Mouse (Mus musculus) CH12.LX (cell line): Measurements from ENCODE around the gene Tmem110. TPM values are rescaled to one million over a fixed set of nuclear protein-coding genes. Genes with fewer than 3 reads are reported as not detected.

Experiments
- DNase-seq: peaks from one replicate; pipeline ENCODE4 v3.0.0-alpha.2; 2013; ENCODE audit errors: extremely low read depth
- H3K27ac ChIP-seq: 2 replicates; pipeline ENCODE4 v1.5.1; 2012; ENCODE audit warnings: low read depth, mild to moderate bottlenecking, control low read depth, moderate library complexity; ENCODE audit not compliant: insufficient read depth
- H3K27me3 ChIP-seq: replicated peaks from 2 replicates; pipeline ENCODE3; 2012; ENCODE audit warnings: inconsistent platforms
- H3K36me3 ChIP-seq, 2 experiments: replicated peaks in 1 of 2; 2 replicates each; pipeline versions ENCODE3 to v1.6.1; 2012; ENCODE audit warnings: inconsistent platforms in 1 of 2, low read length in 1 of 2, mild to moderate bottlenecking in 1 of 2, mixed read lengths in 1 of 2, moderate library complexity in 1 of 2; ENCODE audit not compliant: control insufficient read depth in 1 of 2, insufficient read depth in 1 of 2
- H3K4me1 ChIP-seq, 2 experiments: 2 replicates each; pipeline ENCODE4 v1.6.1; 2012; ENCODE audit warnings: inconsistent platforms in 1 of 2, moderate library complexity in 1 of 2; ENCODE audit not compliant: insufficient read depth in 2 of 2, control insufficient read depth in 1 of 2
- H3K4me2 ChIP-seq: 2 replicates; pipeline ENCODE4 v1.6.1; 2012; ENCODE audit warnings: low read depth, mild to moderate bottlenecking, control low read depth; ENCODE audit not compliant: poor library complexity, insufficient read depth, severe bottlenecking
- H3K4me3 ChIP-seq, 3 experiments: fragments of 150-350 bp in 1 of 3; sonication (generic) in 1 of 3; replicated peaks in 1 of 3; 2 replicates each; pipeline versions ENCODE3 to v1.5.1; 2011 to 2012; ENCODE audit warnings: low read depth in 2 of 3, low read length in 2 of 3, mild to moderate bottlenecking in 2 of 3, moderate library complexity in 2 of 3, control low read depth in 1 of 3, improper control_type of control experiment in 1 of 3, inconsistent platforms in 1 of 3, mixed read lengths in 1 of 3; ENCODE audit not compliant: poor library complexity in 1 of 3
- H3K79me2 ChIP-seq: replicated peaks from 2 replicates; pipeline ENCODE4 v1.6.1; 2012; ENCODE audit warnings: mild to moderate bottlenecking, moderate library complexity; ENCODE audit not compliant: control insufficient read depth, poor library complexity, insufficient read depth, severe bottlenecking; ENCODE audit errors: extremely low read depth
- H3K9ac ChIP-seq: 2 replicates; pipeline ENCODE4 v1.6.1; 2012; ENCODE audit warnings: low read depth, mild to moderate bottlenecking, control low read depth, moderate library complexity; ENCODE audit not compliant: insufficient read depth
- H3K9me3 ChIP-seq: replicated peaks from 2 replicates; pipeline ENCODE3; 2012; ENCODE audit warnings: low read length, inconsistent platforms, mixed read lengths
- CTCF ChIP-seq, 2 experiments: IDR thresholded peaks in 1 of 2; conservative IDR thresholded peaks in 1 of 2; 2 replicates each; pipeline ENCODE4 v1.5.1; 2011 to 2012; ENCODE audit warnings: low read depth in 2 of 2, low read length in 2 of 2, improper control_type of control experiment in 1 of 2, inconsistent platforms in 1 of 2, mild to moderate bottlenecking in 1 of 2, moderate library complexity in 1 of 2
- E2F4 ChIP-seq: IDR thresholded peaks from 2 replicates; pipeline ENCODE4 v1.6.1; 2011; ENCODE audit warnings: low read depth, low read length, improper control_type of control experiment; ENCODE audit not compliant: insufficient replicate concordance
- ELF1 ChIP-seq: IDR thresholded peaks from 2 replicates; pipeline ENCODE4 v1.6.1; 2014; ENCODE audit warnings: low read depth, mild to moderate bottlenecking, inconsistent platforms, low read length, improper control_type of control experiment
- GABPA ChIP-seq: IDR thresholded peaks from 2 replicates; pipeline ENCODE4 v1.6.1; 2012; ENCODE audit warnings: low read depth, low read length, improper control_type of control experiment, inconsistent platforms; ENCODE audit not compliant: insufficient replicate concordance
- HCFC1 ChIP-seq: IDR thresholded peaks from 2 replicates; pipeline ENCODE4 v1.6.1; 2012; ENCODE audit warnings: low read depth, mild to moderate bottlenecking, inconsistent platforms, low read length, improper control_type of control experiment
- JUND ChIP-seq: conservative IDR thresholded peaks from 2 replicates; pipeline ENCODE4 v1.6.1; 2011; ENCODE audit warnings: low read depth, low read length, improper control_type of control experiment
- MEF2A ChIP-seq: IDR thresholded peaks from 2 replicates; pipeline ENCODE4 v1.6.1; 2014; ENCODE audit warnings: low read depth, mild to moderate bottlenecking, inconsistent platforms, low read length, improper control_type of control experiment, borderline replicate concordance
- MXI1 ChIP-seq: IDR thresholded peaks from 2 replicates; pipeline ENCODE4 v1.6.1; 2011; ENCODE audit warnings: mild to moderate bottlenecking, low read depth, low read length, improper control_type of control experiment
- MYC ChIP-seq: IDR thresholded peaks from 2 replicates; pipeline ENCODE4 v1.6.1; 2011; ENCODE audit warnings: low read depth, mild to moderate bottlenecking, improper control_type of control experiment, low read length
- POLR2A ChIP-seq: IDR thresholded peaks from 2 replicates; pipeline ENCODE4 v1.6.1; 2011; ENCODE audit warnings: low read depth, mild to moderate bottlenecking, improper control_type of control experiment, low read length
- USF1 ChIP-seq: IDR thresholded peaks from 2 replicates; pipeline ENCODE4 v1.6.1; 2014; ENCODE audit warnings: low read depth, mild to moderate bottlenecking, inconsistent platforms, low read length, improper control_type of control experiment
- ZC3H11A ChIP-seq: IDR thresholded peaks from 2 replicates; pipeline ENCODE4 v1.6.1; 2012; ENCODE audit warnings: low read depth, mild to moderate bottlenecking, inconsistent platforms, low read length, improper control_type of control experiment
- ZKSCAN1 ChIP-seq: IDR thresholded peaks from 2 replicates; pipeline ENCODE4 v1.6.1; 2012; ENCODE audit warnings: low read depth, inconsistent platforms, low read length, improper control_type of control experiment, borderline replicate concordance
- ZNF384 ChIP-seq: IDR thresholded peaks from 2 replicates; pipeline ENCODE4 v1.6.1; 2012; ENCODE audit warnings: low read depth, low read length, improper control_type of control experiment, inconsistent platforms
- dilution Hi-C: fragments of 300-500 bp; cut with MboI; formaldehyde crosslinking; loops from 2 replicates; pipeline ENCODE4 v1.14.3; 2020; ENCODE audit warnings: low sequenced_read_pairs; ENCODE audit not compliant: extremely low pct_unique_long_range_greater_than_20kb, extremely low pct_ligation_motif_present
- in situ Hi-C: fragments of 300-500 bp; cut with MboI; formaldehyde crosslinking; loops from 3 replicates; pipeline ENCODE4 v1.14.3; 2019; ENCODE audit warnings: low sequenced_read_pairs, low pct_ligation_motif_present, low pct_unique_long_range_greater_than_20kb, mixed read lengths
- polyA plus RNA-seq: library from polyadenylated mRNA; unstranded; fragments of >175 nt; gene quantifications from 2 replicates; pipeline ENCODE4 v1.2.1, GENCODE M21; 2012; ENCODE audit warnings: low read depth; ENCODE audit not compliant: insufficient read length
- total RNA-seq, 2 experiments: library from RNA; depleted of rRNA; stranded (reverse); fragments of 300-350 nt in 1 of 2; fragments of >200 nt in 1 of 2; gene quantifications; 2 replicates each; pipeline ENCODE4 v1.2.3; 2012 to 2014

Gene Tmem110
- total and polyA plus RNA-seq, 3 experiments, result 10.3 to 26.2 (median 19.4) TPM

- H3K4me2 ChIP-seq, result no peak overlapping the region
- H3K9ac ChIP-seq, result no peak overlapping the region
- TF ChIP-seq E2F4 (no peak), GABPA (no peak)
- H3K79me2 ChIP-seq, result no peaks in the 10 kb centered on the region
- in situ Hi-C loops (loop anchor here (5.0 kb wide), 1 partner anchor 182 kb away; no protein-coding TSS in a partner anchor), dilution Hi-C loops (no loop called here)
- peaks cover 0 to 3% of the 10 kb centered on the region in 2 experiments; a peak in 2 of 4 replicates for H3K4me1 ChIP-seq
- no peak overlapping the region for H3K27ac ChIP-seq
- H3K4me3 ChIP-seq, result no peak overlapping the region
- no peaks in the 10 kb centered on the region for H3K9me3 ChIP-seq
- no peaks in the 10 kb centered on the region for H3K27me3 ChIP-seq
- peaks cover 44 to 93% of the 10 kb centered on the region in 2 experiments for H3K36me3 ChIP-seq
- no peak for DNase-seq
These were observed 48.8 kb downstream of the Tmem110 start for GRCm38 (mm10) chr14:30874095-30874700.

GRCm38 (mm10) chr14:30875130-30875865, 49.9 kb downstream of the Tmem110 start:
- Histone ChIP-seq H3K27ac (no peak overlapping the region), H3K9me3 (no peaks in the 10 kb centered on the region), H3K4me2 (no peak overlapping the region), H3K4me1 (peaks cover 0 to 3% of the 10 kb centered on the region in 2 experiments; a peak in 2 of 4 replicates), H3K9ac (no peak overlapping the region), H3K79me2 (no peaks in the 10 kb centered on the region), H3K36me3 (peaks cover 42 to 93% of the 10 kb centered on the region in 2 experiments), H3K4me3 (no peak overlapping the region), H3K27me3 (no peaks in the 10 kb centered on the region)
- in situ Hi-C loops (no loop called here), dilution Hi-C loops (no loop called here)
- no peak for DNase-seq
- TF ChIP-seq ZC3H11A, result no peak
- no peak for TF ChIP-seq JUND
- no peak for TF ChIP-seq ZKSCAN1
- no peak for TF ChIP-seq MEF2A
- TF ChIP-seq ZNF384, result no peak
- no peak for TF ChIP-seq POLR2A
- TF ChIP-seq HCFC1, result no peak
- TF ChIP-seq MXI1, result no peak
- TF ChIP-seq CTCF (conservative IDR thresholded peaks at IDR 0.05 in 1 of 2, IDR thresholded peaks at IDR 0.05 in 1 of 2; ENCODE audit: low read depth in 2 of 2, low read length in 2 of 2), result no peak
- no peak for TF ChIP-seq MYC
- TF ChIP-seq ELF1, result no peak
- no peak for TF ChIP-seq USF1
